Mouse (Mus musculus) left cerebral cortex, postnatal 10 days (tissue): Measurements from ENCODE around the gene Gse1. TPM values are rescaled to one million over a fixed set of nuclear protein-coding genes. Genes with fewer than 3 reads are reported as not detected.
A peak's percentile ranks its signal among the peaks of the same experiment; 100 is the strongest.

ENCODE experiments used
- DNase-seq, 2 experiments: peaks; one replicate each; pipeline ENCODE4 v3.0.0; 2021 to 2022; ENCODE audit warnings: low spot score in 2 of 2, mixed read lengths in 1 of 2; ENCODE audit errors: extremely low spot score in 1 of 2
- intact Hi-C: fragments of 180-260 bp; cut with DNase I; formaldehyde crosslinking; loops from one replicate; pipeline ENCODE4 v1.15.1; 2025
- total RNA-seq, 2 experiments: library from RNA; stranded (reverse); gene quantifications; 2 replicates each; pipeline ENCODE4 v1.2.3; 2021

The Gse1 gene
- total RNA-seq, 2 experiments from 2014 or later, result 41.7 to 45.3 TPM

- no peak for DNase-seq
- intact Hi-C loops, result no loop called here
These were observed 207.5 kb downstream of the Gse1 start for GRCm38 (mm10) chr8:120435781-120436180.

GRCm38 (mm10) chr8:120436491-120437030 is 208.3 kb downstream of the Gse1 start:
- no peak for DNase-seq
- intact Hi-C loops, result no loop called here

GRCm38 (mm10) chr8:120437207-120437606 is 209.0 kb downstream of the Gse1 start:
- intact Hi-C loops, result no loop called here
- DNase-seq, result no peak

GRCm38 (mm10) chr8:120437666-120438395 is 209.6 kb downstream of the Gse1 start:
- intact Hi-C loops, result no loop called here
- DNase-seq, result no peak

GRCm38 (mm10) chr8:120439309-120439708 is 211.1 kb downstream of the Gse1 start:
- DNase-seq, result no peak
- intact Hi-C loops, result no loop called here

GRCm38 (mm10) chr8:120440739-120441138 is 212.5 kb downstream of the Gse1 start:
- intact Hi-C loops, result no loop called here
- peak in 1 of 2 experiments; percentile 60 for DNase-seq

- no peak for DNase-seq
- intact Hi-C loops, result no loop called here
These were observed 213.4 kb downstream of the Gse1 start for GRCm38 (mm10) chr8:120441637-120442036.

- intact Hi-C loops, result no loop called here
- DNase-seq, result no peak
These were observed 214.2 kb downstream of the Gse1 start for GRCm38 (mm10) chr8:120442306-120443003.

GRCm38 (mm10) chr8:120445249-120445648 is 217.0 kb downstream of the Gse1 start:
- intact Hi-C loops, result no loop called here

GRCm38 (mm10) chr8:120448131-120448530 is 219.9 kb downstream of the Gse1 start:
- intact Hi-C loops, result no loop called here
- DNase-seq, result no peak

More at GRCm38 (mm10) chr8:120445249-120445648, 217.0 kb downstream of the Gse1 start:
- no peak for DNase-seq

- DNase-seq, result no peak
- intact Hi-C loops, result no loop called here
These were observed 220.9 kb downstream of the Gse1 start for GRCm38 (mm10) chr8:120449139-120449538.

- intact Hi-C loops, result no loop called here
- DNase-seq, result no peak
These were observed 221.4 kb downstream of the Gse1 start for GRCm38 (mm10) chr8:120449608-120450031.

GRCm38 (mm10) chr8:120452111-120452510 is 223.9 kb downstream of the Gse1 start:
- intact Hi-C loops, result no loop called here

GRCm38 (mm10) chr8:120454404-120454803 is 226.1 kb downstream of the Gse1 start:
- intact Hi-C loops, result no loop called here
- no peak for DNase-seq

More at GRCm38 (mm10) chr8:120452111-120452510, 223.9 kb downstream of the Gse1 start:
- DNase-seq, result no peak

GRCm38 (mm10) chr8:120460375-120460774 is 232.1 kb downstream of the Gse1 start:
- intact Hi-C loops, result no loop called here
- DNase-seq, result peak; percentile 49 to 63

GRCm38 (mm10) chr8:120462119-120462551 is 233.9 kb downstream of the Gse1 start:
- DNase-seq, result no peak
- intact Hi-C loops, result no loop called here

- intact Hi-C loops, result no loop called here
- no peak for DNase-seq
These were observed 234.4 kb downstream of the Gse1 start for GRCm38 (mm10) chr8:120462611-120463010.

GRCm38 (mm10) chr8:120463918-120464584 is 235.8 kb downstream of the Gse1 start:
- intact Hi-C loops, result no loop called here
- no peak for DNase-seq

- intact Hi-C loops, result no loop called here
- no peak for DNase-seq
These were observed 236.3 kb downstream of the Gse1 start for GRCm38 (mm10) chr8:120464585-120464937.
